Mouse (Mus musculus): ENCODE measurements at regions not wholly inside any gene's neighbourhood (a gene's known extent, or its start where the extent isn't known, plus 50 kb on each side); places are given as distances from the start of the nearest gene placed in this dataset.
"Not testable (repeated sequence)": the region's sequence is repeated elsewhere in the genome, so short reads cannot be mapped to it uniquely, and the experiment has no call there.

DNA sequence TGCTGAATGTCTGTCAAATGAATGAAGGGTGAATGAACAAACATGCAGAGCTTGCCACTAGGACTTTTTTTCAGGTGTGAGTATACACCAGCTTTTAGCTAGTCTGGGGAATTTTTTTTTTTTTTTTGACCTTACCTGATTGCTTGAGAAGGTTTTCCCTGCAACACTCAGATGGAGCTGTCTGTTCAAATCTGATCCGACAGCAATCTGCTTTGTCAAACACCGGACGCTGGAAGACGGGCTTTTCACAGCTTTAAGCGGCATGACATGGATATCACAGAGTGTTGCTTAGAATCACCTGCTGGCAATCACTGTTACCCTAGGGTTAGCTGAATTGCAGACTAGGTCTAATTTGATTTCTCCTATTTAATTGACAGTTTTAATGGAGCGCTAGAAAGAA is 263.7 kb upstream of the Ubash3b start:
- WGBS = 80% methylated on average over 6 of the region's 6 CpGs
- no peak for ATAC-seq (ENCODE audit: extremely low read depth, insufficient number of reproducible peaks, low FRiP score, low TSS enrichment)
- H3K9ac ChIP-seq = no peak overlapping the region
- H3K36me3 ChIP-seq = no peaks in the 10 kb centered on the region
- no peak overlapping the region for H3K4me2 ChIP-seq
- H3K4me3 ChIP-seq = no peak overlapping the region
- no peak overlapping the region for H3K27ac ChIP-seq (replicated peaks)
- no peaks in the 10 kb centered on the region for H3K4me1 ChIP-seq
- no peaks in the 10 kb centered on the region for H3K9me3 ChIP-seq
- H3K27me3 ChIP-seq (replicated peaks) = no peaks in the 10 kb centered on the region

DNA sequence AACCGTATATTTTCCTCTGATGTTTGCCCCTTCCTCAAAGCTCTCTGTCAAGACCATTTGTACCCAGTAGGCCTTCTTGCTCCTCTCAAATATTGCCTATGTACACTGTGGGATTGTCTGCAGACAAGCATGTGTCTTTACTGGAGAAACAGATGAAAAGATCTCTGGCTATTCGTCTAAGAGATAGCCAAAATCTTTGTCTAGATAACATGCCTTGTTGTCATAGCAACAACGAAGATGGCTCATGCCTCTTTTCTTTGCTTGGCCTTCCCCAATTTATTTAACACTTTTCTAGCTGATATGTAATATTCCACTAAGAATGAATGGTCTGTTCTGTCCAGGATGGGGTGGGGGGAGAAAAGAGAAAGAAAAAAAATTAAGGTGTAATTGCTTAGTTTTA is 252.3 kb upstream of the Ubash3b start:
- no peaks in the 10 kb centered on the region for H3K36me3 ChIP-seq
- no peak overlapping the region for H3K4me2 ChIP-seq
- ATAC-seq (ENCODE audit: extremely low read depth, insufficient number of reproducible peaks, low FRiP score, low TSS enrichment) = no peak
- H3K9me3 ChIP-seq = no peaks in the 10 kb centered on the region
- H3K27ac ChIP-seq (replicated peaks) = no peak overlapping the region
- H3K4me3 ChIP-seq = no peak overlapping the region
- H3K4me1 ChIP-seq = peaks cover 5% of the 10 kb centered on the region; the same call in 1 of the 2 replicates
- WGBS = 67% methylated on average over 3 of the region's 3 CpGs
- no peaks in the 10 kb centered on the region for H3K27me3 ChIP-seq (replicated peaks)
- no peak overlapping the region for H3K9ac ChIP-seq

DNA sequence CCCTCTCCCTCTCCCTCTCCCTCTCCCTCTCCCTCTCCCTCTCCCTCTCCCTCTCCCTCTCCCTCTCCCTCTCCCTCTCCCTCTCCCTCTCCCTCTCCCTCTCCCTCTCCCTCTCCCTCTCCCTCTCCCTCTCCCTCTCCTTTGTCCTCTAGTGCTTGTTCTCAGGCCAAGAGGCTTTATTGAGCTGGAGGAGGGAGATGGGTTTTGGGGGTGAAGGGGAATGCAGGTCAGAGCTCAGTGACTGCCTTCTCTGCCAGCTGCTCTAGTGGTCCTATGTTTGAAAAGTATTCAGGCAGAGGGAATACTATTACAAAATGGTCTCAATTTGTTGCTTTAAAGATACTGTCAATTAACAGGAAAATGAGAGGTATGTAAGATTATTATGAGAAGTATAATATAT is 251.6 kb upstream of the Ubash3b start:
- not testable (repeated sequence) for H3K4me1 ChIP-seq; H3K9me3 ChIP-seq; H3K4me3 ChIP-seq; H3K4me2 ChIP-seq; ATAC-seq (ENCODE audit: extremely low read depth, insufficient number of reproducible peaks, low FRiP score, low TSS enrichment); H3K36me3 ChIP-seq; H3K27ac ChIP-seq (replicated peaks); H3K27me3 ChIP-seq (replicated peaks); H3K9ac ChIP-seq

DNA sequence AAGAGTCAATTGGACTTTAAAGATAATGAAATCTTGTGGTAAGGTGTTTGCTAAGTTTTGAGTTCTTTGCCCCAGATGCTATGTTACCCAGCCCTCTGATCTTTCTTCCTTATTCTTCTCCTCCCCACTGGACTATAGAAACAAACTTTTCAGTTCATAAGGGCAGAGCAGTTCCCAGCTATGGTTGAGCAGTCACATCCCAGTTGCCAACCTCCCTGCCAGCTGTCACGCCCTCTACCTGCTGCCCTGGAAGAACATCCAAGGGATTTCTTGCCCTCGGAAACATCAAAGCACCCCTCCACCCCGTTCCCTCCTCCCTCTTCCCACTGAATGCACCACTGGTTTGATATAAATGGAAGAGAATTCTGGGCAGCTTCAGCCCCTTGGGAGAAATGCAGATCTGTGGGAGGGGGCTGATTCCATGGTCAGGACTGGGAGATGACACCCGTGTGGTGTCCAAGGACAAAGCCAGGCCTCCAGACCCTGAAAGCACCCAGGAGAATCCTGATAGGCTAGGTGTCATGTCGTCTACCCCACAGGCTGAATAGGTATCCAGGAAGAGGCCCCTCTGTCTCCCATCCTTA is 250.8 kb upstream of the Ubash3b start:
- Histone ChIP-seq H3K4me1 (peaks cover 14% of the 10 kb centered on the region), H3K27ac (replicated peaks) (no peak overlapping the region), H3K27me3 (replicated peaks) (no peaks in the 10 kb centered on the region), H3K9me3 (no peaks in the 10 kb centered on the region), H3K9ac (no peak overlapping the region), H3K4me3 (no peak overlapping the region), H3K4me2 (no peak overlapping the region), H3K36me3 (no peaks in the 10 kb centered on the region)
- 45% methylated on average over 5 of the region's 5 CpGs for WGBS
- ATAC-seq (ENCODE audit: extremely low read depth, insufficient number of reproducible peaks, low FRiP score, low TSS enrichment) = no peak

DNA sequence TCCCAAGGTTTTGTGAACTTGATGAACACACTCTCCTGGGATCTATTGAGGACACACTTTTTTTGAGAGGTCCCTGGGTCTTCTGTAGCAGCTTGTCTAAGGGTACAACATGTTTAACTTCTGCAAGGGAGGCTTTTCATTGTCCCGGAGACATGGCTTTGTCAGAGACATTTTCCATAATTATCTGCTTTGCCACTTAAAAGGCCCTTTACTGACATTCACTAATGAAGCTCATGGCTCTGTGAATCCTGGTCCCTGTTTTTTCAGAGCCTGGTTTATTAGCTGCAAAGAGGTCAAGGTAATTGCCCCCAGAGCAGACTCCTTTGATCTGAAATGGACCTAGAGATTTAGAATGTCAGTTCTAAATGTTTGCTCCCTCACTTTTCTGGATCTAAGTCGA is 246.8 kb upstream of the Ubash3b start:
- Histone ChIP-seq H3K9me3 (no peaks in the 10 kb centered on the region), H3K9ac (no peak overlapping the region), H3K4me2 (peak overlapping the region; percentile 18; the same call in 1 of the 2 replicates), H3K4me1 (peaks cover 17% of the 10 kb centered on the region), H3K36me3 (no peaks in the 10 kb centered on the region), H3K4me3 (no peak overlapping the region), H3K27me3 (replicated peaks) (no peaks in the 10 kb centered on the region), H3K27ac (replicated peaks) (peak overlapping the region; percentile 48; the same call in 1 of the 2 replicates)
- ATAC-seq (ENCODE audit: extremely low read depth, insufficient number of reproducible peaks, low FRiP score, low TSS enrichment) = no peak
- WGBS = 41% methylated on average over 2 of the region's 2 CpGs

DNA sequence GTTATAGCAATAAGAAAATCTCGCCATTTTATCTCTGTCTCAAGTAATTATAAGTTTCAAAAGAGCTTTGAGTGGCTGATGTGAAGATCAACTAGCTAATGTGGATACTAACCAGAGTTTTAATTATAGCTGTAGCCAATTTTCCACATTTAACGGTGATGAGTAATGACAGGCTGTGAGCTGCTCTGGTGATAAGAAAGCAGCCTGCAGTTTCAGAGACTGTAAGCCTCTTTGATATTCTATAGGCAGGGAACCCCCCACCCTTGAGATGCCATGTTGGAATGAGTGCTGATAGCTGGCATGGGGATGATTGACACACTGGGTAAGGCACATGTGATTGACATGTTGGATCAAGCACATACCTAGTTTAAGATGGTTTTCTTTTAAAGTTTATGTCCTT is 245.6 kb upstream of the Ubash3b start:
- Histone ChIP-seq H3K27me3 (replicated peaks) (no peaks in the 10 kb centered on the region), H3K4me1 (peaks cover 17% of the 10 kb centered on the region), H3K4me2 (0 out of 2 replicates have a peak overlapping the region, but pooled peaks have one; percentile 9), H3K9me3 (no peaks in the 10 kb centered on the region), H3K36me3 (peaks cover 6% of the 10 kb centered on the region; the same call in 1 of the 2 replicates), H3K9ac (no peak overlapping the region), H3K27ac (replicated peaks) (no peak overlapping the region), H3K4me3 (no peak overlapping the region)
- no peak for ATAC-seq (ENCODE audit: extremely low read depth, insufficient number of reproducible peaks, low FRiP score, low TSS enrichment)
- 19% methylated on average over 2 of the region's 2 CpGs for WGBS

DNA sequence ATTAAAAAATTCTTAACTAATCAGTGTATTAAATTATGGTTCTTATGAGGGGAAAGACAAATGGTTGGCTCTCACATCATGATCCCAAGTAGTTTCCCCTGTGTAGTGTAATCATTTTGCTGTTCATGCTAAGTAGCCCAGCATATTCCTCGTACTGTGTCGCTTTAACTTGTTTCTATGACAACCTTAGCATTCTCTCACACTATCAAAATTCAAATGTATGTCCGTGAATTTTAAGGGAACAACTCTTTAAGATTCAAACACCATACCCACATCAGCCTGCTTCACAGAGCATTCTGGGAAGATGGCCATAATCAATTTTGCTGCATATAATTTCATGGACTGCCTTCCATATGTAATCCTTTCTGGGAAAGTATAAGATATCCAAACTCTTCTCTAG is 241.4 kb upstream of the Ubash3b start:
- Histone ChIP-seq H3K4me1 (peaks cover 12% of the 10 kb centered on the region), H3K4me3 (no peak overlapping the region), H3K27ac (replicated peaks) (no peak overlapping the region), H3K9ac (no peak overlapping the region), H3K36me3 (peaks cover 7% of the 10 kb centered on the region; the same call in 1 of the 2 replicates), H3K9me3 (no peaks in the 10 kb centered on the region), H3K4me2 (no peak overlapping the region), H3K27me3 (replicated peaks) (no peaks in the 10 kb centered on the region)
- WGBS = 82% methylated on average over 3 of the region's 3 CpGs
- ATAC-seq (ENCODE audit: extremely low read depth, insufficient number of reproducible peaks, low FRiP score, low TSS enrichment) = no peak

DNA sequence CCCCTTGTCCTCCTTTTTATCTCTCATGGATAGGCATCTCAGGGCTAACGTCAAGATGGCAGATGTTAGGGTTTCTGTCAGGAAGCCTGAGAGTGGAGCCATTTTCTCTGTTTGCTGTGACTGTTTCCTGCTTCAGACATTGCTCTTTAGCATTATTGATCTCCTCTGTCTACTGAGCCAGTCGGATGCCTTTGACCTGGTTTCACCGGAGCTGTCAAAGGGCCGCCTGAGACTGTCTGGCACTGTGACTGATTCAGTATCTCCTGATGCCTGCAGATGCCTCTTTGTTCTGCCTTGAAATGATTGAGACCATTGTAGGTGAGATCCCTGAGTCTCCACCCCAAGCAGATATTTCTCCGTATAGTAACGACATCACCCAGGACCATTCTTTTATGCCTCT is 239.5 kb upstream of the Ubash3b start:
- Histone ChIP-seq H3K9me3 (no peaks in the 10 kb centered on the region), H3K36me3 (peaks cover 7% of the 10 kb centered on the region; the same call in 1 of the 2 replicates), H3K9ac (no peak overlapping the region), H3K27ac (replicated peaks) (no peak overlapping the region), H3K4me2 (no peak overlapping the region), H3K4me3 (no peak overlapping the region), H3K27me3 (replicated peaks) (no peaks in the 10 kb centered on the region), H3K4me1 (no peaks in the 10 kb centered on the region; the same call in 1 of the 2 replicates)
- WGBS = 85% methylated on average over 6 of the region's 6 CpGs
- ATAC-seq (ENCODE audit: extremely low read depth, insufficient number of reproducible peaks, low FRiP score, low TSS enrichment) = no peak

DNA sequence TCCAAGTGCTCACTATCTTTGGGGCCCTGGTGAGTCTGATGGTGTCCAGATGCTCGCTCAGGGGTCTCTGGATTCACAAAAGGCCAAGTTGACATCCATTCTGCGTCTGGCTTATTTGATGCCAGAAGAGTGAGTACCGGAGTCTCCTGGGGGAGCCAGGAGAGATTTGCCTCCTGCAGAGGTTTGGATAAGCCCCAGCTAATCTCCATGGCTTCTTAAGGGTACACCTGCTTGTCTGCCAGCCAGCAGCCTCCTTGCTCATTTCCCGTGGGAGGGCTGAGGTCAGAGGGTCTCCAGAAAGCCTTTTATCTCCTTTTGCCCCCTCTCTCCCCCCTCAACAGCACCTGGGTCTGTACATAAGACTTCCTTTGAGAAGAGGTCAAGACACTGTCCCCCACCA is 234.0 kb upstream of the Ubash3b start:
- Histone ChIP-seq H3K27me3 (replicated peaks) (no peaks in the 10 kb centered on the region), H3K4me2 (no peak overlapping the region), H3K36me3 (peaks cover 11% of the 10 kb centered on the region; the same call in 1 of the 2 replicates), H3K9ac (no peak overlapping the region), H3K4me3 (no peak overlapping the region), H3K4me1 (peaks cover 9% of the 10 kb centered on the region), H3K27ac (replicated peaks) (no peak overlapping the region), H3K9me3 (no peaks in the 10 kb centered on the region)
- WGBS = 29% methylated on average over 4 of the region's 4 CpGs
- ATAC-seq (ENCODE audit: extremely low read depth, insufficient number of reproducible peaks, low FRiP score, low TSS enrichment) = no peak

DNA sequence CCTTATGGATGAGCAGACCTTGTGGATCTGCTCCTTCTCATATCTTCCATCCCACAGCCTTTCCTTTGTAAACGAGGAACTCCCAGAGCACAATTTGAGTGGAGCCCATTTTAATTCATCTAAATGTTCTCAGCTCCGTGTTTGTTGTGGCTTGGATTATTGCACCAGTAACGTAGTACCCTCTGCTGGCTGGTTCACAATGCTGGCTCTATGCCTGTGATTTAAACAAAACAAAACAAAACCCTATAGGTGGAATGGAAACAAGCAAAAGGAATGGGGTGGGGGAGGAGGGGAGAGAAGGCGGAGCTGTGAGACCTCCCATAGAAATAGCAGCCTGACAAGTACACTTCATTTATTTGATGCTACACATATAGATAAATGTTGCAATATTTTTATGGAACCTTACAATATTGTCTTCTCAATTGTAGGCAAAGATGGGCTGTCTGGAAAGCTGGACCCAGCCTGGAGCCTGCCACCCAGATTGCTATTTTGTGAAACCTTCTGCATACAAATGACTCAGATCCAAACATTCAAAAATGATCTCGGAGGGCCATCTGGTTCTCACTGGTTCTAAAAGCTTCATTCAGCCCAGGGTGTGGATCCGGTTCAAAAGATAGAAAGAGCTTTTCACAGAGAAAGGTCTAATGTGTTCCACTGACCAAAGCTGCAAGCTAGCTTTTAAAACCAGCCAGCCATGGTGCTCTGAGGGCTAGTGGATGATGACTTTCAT is 230.3 kb upstream of the Ubash3b start:
- Histone ChIP-seq H3K4me1 (peaks cover 9% of the 10 kb centered on the region), H3K27ac (replicated peaks) (no peak overlapping the region), H3K9me3 (no peaks in the 10 kb centered on the region), H3K4me2 (no peak overlapping the region), H3K36me3 (peaks cover 11% of the 10 kb centered on the region; the same call in 1 of the 2 replicates), H3K9ac (no peak overlapping the region), H3K4me3 (no peak overlapping the region), H3K27me3 (replicated peaks) (no peaks in the 10 kb centered on the region)
- WGBS = 45% methylated on average over 6 of the region's 6 CpGs
- no peak for ATAC-seq (ENCODE audit: extremely low read depth, insufficient number of reproducible peaks, low FRiP score, low TSS enrichment)

DNA sequence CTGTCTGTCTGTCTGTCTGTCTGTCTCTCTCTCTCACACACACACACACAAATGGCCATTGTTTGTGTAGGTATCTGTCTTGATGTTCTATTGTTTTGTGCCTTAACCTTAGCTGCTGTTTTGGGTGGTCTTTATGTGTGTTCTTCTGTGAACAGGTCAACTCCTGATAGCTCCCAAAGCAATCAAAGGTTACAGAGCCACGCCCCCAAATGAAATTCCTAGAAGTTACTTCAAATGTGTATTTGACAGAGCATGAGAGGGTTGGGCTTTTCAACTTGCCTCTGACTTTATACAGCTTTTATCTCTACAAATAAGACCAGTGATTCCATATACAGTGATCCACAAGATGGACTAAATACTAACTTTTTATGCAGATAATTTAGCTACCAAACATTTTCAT is 217.8 kb upstream of the Ubash3b start:
- 82% methylated on average over 1 of the region's 1 CpGs for WGBS
- H3K4me2 ChIP-seq = no peak overlapping the region
- no peaks in the 10 kb centered on the region for H3K9me3 ChIP-seq
- no peak overlapping the region for H3K27ac ChIP-seq (replicated peaks)
- peaks cover 41% of the 10 kb centered on the region for H3K4me1 ChIP-seq
- no peaks in the 10 kb centered on the region for H3K27me3 ChIP-seq (replicated peaks)
- H3K9ac ChIP-seq = no peak overlapping the region
- H3K36me3 ChIP-seq = no peaks in the 10 kb centered on the region
- no peak for ATAC-seq (ENCODE audit: extremely low read depth, insufficient number of reproducible peaks, low FRiP score, low TSS enrichment)
- no peak overlapping the region for H3K4me3 ChIP-seq
